Mouse (Mus musculus) cerebellum, adult 2 months (tissue): ENCODE data around the gene BC017158.

ENCODE experiments used
- CTCF ChIP-seq: fragments of 200-500 bp; IDR thresholded peaks from 2 replicates; pipeline ENCODE4 v1.5.1; 2011; ENCODE audit warnings: low read depth, mild to moderate bottlenecking, control low read depth, low read length, moderate library complexity, borderline replicate concordance; ENCODE audit not compliant: insufficient read depth
- POLR2A ChIP-seq: fragments of 200-500 bp; IDR thresholded peaks from 2 replicates; pipeline ENCODE4 v1.6.1; 2011; ENCODE audit warnings: low read length, control low read depth, borderline replicate concordance; ENCODE audit not compliant: insufficient read depth

- TF ChIP-seq CTCF (no peak), POLR2A (no peak)
Observed at GRCm38 (mm10) chr7:128311263-128311662, 13.3 kb upstream of the BC017158 start.
